Mouse (Mus musculus) thymus, adult 18-20 months (tissue): Measurements from ENCODE around the gene Chd9.

Experiments
- DNase-seq, 2 experiments: peaks; one replicate each; pipeline ENCODE4 v3.0.0; 2022; ENCODE audit warnings: mixed read lengths in 2 of 2

The Chd9 gene

DNA sequence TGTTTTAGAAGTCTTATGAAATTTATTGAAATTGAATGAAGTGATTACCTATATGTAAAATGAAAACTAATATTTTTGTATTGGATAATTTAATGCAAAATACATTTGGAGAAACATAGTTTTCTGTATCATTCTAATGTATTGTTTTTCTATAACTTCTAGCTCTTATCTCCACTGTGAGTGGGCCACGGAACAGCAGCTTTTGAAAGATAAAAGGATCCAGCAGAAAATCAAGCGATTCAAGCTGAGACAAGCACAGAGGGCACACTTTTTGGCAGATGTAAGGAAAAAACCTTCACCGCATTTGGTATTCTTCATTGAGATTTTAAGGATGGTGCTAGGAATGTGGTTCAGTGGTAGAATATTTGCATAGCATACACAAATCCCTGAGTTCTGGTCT, 150.6 kb downstream of the Chd9 start:
- no peak for DNase-seq

DNA sequence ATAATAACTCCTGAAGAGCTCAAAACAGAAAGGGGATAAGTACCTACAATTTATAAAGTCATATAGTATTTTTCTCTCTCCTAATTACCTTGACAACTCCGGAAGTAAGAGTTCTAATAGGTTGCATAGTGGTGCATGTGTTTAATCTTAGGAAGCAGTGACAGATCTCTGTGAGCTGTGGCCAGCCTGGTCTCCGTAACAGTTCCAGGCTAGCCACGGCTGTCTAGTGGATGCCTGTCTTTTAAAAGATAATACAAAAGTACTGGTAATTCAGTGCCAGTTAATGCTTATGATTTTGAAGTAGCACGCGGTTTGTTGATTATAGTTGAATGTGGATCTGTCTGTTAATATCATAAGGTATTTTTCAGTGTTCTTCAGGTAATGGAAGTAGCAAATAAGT, 151.1 kb downstream of the Chd9 start:
- no peak for DNase-seq

DNA sequence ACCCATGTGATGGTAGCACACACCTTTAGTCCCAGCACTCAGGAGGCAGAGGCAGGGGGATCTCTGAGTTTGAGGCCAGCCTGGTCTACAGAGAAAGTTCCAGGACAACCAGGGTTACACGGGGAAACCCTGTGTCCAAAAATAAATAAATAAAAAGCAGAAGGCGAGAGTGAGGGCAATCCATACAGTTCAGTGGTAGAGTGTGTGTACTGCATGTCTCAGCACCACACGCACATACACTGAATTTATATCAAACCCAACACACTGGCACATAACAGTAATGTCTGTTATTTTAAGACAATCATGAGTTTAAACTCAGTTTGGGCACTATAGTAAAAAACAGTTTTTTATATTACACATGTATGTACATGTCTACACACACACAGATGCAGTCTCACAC, 153.9 kb downstream of the Chd9 start:
- no peak for DNase-seq

GRCm38 (mm10) chr8:91019726-91020125, 191.6 kb downstream of the Chd9 start:
- peak; percentile 11 to 35 for DNase-seq

DNA sequence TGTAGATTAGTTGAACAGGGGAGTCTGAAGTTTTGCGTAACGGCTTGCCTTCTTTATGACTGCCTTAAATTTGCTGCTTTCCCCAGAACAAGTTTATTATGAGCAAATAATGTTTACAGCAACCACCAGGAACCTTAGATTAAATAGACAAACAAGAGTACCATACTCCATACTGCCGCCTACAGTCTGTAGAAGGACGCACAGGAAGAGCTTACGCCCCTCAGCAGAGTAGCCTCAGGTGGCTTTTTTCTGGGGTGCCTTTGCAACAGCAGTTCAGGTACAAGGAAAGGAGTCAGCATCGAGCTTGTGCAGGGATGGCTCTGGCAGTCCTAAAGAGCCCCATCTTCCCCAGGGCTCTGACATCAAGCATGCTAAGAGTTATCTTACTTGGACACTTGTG, 206.3 kb downstream of the Chd9 start:
- no peak for DNase-seq

DNA sequence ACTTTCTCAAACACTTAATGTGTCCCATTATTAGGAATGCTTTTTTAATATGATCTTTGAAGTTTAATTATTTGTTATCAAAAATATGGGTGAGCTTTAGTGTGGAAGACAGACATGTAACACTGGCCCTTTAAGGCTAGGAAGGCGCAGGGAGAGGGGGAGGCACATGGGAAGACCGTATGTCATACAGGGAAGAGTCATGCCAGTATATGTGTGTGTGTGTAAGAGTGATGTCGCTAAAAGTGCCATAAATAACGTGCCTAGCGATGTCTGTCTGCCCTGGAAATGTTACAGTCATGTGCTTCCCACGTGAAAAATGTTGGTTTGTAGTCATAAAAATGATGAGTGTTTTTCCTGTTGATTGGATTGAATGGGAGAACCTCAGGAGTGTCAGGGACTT, 208.8 kb downstream of the Chd9 start:
- no peak for DNase-seq

DNA sequence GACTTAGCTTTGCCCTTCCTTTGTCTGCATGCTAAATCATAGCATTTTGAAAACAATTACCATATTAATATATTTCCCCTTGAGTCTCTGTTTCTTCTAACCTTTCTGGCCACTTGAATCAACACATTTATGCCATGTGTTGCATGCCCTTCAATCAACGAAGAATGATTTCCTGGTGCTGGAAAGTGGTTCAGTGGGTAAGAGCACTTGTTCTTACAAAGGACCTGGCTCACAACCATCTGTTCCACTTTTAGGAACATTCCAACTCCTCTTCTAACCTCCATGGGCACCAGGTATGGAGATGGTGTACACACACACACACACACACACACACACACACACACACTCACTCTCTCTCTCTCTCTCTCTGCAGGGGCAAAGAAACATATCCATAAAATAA, 210.5 kb downstream of the Chd9 start:
- no peak for DNase-seq

DNA sequence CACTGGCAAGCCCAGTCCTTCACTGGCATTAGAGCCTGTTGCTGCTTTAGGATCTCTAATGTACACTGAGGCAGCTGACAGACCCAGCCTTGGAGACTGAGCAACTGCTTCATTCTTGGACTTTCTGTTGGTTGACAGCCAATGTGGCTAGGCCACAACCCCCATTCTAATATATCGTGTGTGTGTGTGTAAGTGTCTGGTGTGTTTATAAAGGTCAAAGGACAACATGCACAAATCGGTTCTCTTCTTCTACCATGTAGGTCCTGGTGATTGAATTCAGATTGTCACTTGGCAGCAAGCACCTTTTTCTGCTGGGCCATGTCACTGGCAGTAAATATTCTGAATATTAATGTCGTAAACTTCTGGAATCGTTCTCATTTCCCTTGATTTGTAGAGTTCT, 218.2 kb downstream of the Chd9 start:
- DNase-seq = no peak

DNA sequence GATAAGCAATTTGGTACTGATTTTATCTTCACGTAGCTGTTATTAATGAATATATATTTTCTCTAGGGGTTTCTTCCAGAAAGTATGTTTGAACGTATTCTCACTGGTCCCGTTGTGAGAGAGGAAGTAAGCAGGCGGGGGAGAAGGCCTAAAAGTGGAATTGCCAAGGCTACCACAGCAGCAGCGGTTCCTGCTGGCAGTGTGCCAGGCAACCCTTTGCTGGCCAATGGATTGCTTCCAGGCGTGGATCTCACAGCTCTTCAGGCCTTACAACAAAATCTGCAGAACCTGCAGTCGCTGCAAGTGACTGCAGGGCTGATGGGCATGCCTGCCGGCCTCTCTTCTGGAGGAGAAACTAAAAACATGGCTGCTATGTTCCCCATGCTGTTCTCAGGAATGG, 222.9 kb downstream of the Chd9 start:
- DNase-seq = no peak

DNA sequence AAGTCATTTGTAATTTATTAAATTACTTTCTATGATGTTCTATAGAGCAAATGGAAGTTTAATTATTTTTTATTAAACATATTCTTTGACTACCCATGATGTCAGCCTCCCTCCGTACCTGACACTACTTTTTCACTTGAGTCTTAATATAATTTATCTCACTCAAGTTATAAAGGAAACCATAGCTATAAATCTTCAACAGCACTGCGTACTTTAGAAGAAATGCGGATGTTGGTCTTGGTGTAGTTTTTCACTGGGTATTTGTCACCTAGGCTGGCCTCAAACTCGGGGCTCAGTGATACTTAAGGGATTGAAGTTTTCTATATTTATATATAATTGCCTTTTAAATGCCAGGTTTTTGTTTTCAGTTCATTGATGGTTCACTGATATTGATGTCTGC, 226.3 kb downstream of the Chd9 start:
- no peak for DNase-seq

DNA sequence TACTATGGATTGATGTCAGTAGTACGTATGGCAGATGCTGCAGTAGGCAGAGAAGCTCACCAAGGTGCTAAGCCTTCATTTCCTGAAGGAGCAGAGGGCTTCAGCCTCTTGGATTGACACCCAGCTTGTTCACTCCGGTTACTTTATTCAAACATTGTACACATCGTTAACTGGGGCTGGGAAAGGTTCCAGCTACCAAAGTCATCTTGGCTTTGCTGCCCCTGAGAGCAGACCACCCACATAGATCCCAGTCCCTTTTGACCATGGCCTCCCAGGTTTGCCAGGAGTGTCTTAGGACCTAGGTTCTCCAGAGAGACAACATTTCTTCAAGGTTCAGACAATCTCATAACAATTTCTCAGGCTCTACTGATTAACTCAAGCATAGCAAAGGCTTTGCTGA, 228.7 kb downstream of the Chd9 start:
- DNase-seq = no peak

GRCm38 (mm10) chr8:91059086-91059578, 231.0 kb downstream of the Chd9 start:
- DNase-seq = no peak

DNA sequence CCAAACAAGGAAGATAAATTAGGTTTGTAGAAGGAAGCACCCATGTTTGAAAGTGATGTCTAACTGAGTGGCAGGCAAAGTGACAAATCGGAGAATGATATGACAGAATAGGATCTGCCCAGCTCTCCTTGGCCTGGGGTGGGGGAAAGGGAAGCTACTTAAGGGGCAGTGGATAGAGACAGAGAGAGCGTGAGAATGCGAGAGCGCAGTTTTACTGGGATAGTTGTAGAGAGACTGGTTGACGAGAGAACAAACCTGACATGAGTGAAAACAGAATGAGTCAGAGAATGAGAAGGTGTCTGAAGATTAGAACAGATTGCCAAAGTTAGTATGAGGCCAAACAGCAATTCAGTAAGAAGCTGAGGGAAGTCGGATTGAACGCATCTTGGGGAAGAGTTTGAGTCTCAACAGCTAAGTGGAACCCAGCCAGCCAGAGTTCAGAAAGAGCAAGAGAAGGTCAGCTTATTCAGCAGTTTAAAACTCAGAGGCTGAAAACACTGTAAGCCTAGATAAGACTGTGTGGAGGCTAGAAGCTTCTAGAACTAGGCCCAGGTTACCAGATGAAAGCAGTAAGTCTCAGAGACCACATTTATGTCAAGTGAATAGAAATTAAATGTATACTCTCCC, 231.8 kb downstream of the Chd9 start:
- DNase-seq = no peak

DNA sequence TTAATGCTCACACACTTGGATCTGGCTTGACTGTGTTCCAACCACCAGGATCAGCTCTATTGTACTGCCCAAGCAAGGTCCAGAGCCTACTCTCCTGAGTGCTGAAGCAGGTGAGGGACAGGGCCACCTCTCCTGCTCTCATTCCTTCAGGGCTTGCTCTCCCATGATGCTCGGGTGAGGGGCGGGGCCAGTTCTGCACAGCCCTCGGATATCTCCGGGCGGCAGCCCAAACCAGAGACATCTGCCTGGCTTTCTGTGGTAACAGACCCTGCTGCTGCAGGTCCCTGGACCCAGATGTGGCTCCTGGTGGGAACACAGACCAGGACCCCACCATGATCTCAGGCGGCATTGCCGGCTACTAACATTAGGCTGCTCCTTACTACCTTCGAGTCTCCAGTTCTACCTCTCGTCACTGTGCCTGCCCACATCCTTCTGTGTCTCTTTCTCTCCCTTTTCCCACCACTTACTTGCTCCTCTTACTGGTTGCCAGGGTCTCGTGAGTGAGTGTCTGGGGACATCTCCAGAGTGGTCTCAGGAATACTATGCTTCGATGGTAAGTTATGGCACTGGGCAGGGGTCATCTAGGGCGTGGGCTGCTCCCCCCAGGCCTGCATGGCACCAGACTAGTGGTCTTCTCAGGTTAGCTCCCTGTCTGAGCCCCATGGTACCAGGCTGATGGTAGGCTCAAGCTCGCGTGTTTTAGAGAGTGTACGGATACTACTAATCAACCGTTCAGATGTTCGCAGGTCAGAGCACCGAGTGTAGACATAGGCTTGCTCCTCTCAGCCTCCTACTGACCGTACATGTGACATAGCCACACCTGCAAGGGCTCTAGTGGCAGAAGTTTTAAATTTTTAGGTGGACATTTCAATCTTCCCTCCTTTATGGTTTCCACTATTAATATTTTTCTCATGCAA, 232.7 kb downstream of the Chd9 start:
- DNase-seq = peak; percentile 25 to 26

DNA sequence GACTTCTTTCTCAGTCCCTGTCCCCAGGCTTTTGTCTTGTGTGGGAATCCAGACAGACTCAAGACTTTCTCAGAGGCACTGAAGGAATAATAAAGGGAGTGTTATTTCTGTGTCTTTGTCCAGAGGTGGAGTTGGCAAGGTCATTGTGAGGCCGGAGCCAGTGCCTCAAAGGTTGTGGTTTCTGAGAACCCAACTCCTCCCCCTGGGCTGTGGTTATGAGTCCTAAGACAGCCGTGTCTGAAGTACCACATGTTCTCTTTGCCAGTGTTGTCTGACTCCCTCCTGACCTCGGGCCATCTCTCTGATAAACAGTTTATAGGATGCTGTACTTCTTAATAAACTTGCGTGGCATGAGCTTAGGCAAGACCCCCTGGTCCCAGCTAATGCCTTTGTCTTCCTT, 237.0 kb downstream of the Chd9 start:
- DNase-seq = no peak

DNA sequence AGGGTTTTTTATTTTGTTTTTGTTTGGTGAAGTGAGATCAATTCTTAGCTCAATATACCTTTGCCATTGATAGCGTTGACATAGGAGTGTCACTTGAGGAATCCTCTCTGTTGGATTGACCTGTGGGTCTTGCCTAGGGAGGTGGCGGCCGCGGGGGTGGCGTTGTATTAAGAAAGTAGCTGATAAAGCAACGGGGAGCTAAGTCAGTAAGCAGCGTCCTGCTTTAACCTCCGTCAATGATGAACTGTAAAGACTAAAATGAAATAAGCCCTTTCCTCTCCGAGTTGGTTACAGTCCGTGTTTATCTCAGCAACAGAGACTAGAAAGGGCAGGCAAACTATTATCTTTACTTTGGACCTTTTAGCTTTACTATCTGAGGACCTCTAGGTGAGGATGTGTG, 241.3 kb downstream of the Chd9 start:
- no peak for DNase-seq

DNA sequence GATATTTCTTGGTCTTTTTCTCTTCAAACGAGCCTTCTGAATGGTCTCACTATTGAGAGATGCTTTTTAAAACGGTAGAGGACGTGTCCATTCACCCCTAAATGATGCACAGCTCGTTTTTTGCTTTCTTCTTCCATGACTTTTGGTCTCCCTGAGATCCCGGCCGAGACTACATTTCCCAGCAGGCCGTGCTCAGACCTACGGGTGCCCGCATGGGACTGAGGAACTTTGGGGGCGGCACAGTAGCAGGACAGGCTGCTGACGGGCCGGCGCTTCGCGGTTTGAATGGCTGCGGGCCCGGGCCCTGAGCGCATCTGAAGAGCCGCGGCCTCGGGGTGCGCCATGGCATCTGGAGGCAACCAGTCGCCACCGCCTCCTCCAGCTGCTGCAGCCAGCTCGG, 241.7 kb downstream of the Chd9 start, which contains the start of gene Rbl2:
TSS of gene Rbl2 (plus strand) at position 224 of the 400 bp plus-strand sequence.
- DNase-seq = peak; percentile 89 to 93

GRCm38 (mm10) chr8:91070275-91070859, 242.2 kb downstream of the Chd9 start:
- peak; percentile 72 to 84 for DNase-seq

- peak; percentile 16 to 52 for DNase-seq
These were observed 249.1 kb downstream of the Chd9 start for GRCm38 (mm10) chr8:91077077-91077867.

- no peak for DNase-seq
These were observed 251.5 kb downstream of the Chd9 start for GRCm38 (mm10) chr8:91079678-91080077.

- DNase-seq = no peak
These were observed 253.8 kb downstream of the Chd9 start for GRCm38 (mm10) chr8:91081911-91082310.

- no peak for DNase-seq
These were observed 254.3 kb downstream of the Chd9 start for GRCm38 (mm10) chr8:91082428-91082827.

GRCm38 (mm10) chr8:91088452-91088851, 260.3 kb downstream of the Chd9 start:
- DNase-seq = no peak
